In genomic region chr5:113681219-113681618, GRCm38 (mm10) we compare ENCODE assay signal across 28 mouse cellular contexts. TPM values are rescaled to one million over a fixed set of nuclear protein-coding genes. Genes with fewer than 3 reads are reported as not detected.
"Had no signal": no experiment of that assay in that cellular context is flagged by ENCODE, and none has a peak within 500 bp of the region (broad histone marks: within the 10 kb centered on the region; RNA-seq: fewer than 3 reads in every experiment).

No protein-coding gene starts in this region.

- H3K27me3 ChIP-seq: liver, embryonic 13.5 days had no signal

- H3K36me3 ChIP-seq: liver, embryonic 13.5 days had no signal

- H3K4me3 ChIP-seq: left cerebral cortex, adult 2 months; liver, embryonic 13.5 days had no signal

- DNase-seq: kidney, postnatal 10 days; kidney, postnatal 36 days; layer of hippocampus, postnatal 36 days; liver, embryonic 13.5 days; lung, adult 2 months; midbrain, embryonic 14.5 days; thymus, adult 18-20 months; thymus, postnatal 36 days had no signal

- H3K4me2 ChIP-seq: liver, embryonic 13.5 days; midbrain, embryonic 11.5 days had no signal

- H3K27ac ChIP-seq: left cerebral cortex, adult 2 months; liver, embryonic 13.5 days had no signal

- H3K4me1 ChIP-seq: liver, embryonic 13.5 days had no signal

- H3K9me3 ChIP-seq: liver, embryonic 13.5 days had no signal

- H3K9ac ChIP-seq: liver, embryonic 13.5 days had no signal

RNA-seq across cellular contexts. Expression of gene 1700069L16Rik, which starts 43.4 kb away (rescaled TPM):
- total RNA-seq: layer of hippocampus, adult 8-10 months; layer of hippocampus, postnatal 10 days; layer of hippocampus, postnatal 36 days; left cerebral cortex, adult 2 months; left cerebral cortex, postnatal 10 days; left cerebral cortex, postnatal 36 days; liver, adult 2 months; megakaryocyte progenitor cell, adult 5-6 weeks; megakaryocyte-erythroid progenitor cell, adult 5-6 weeks; midbrain, postnatal 0 days had no signal
- polyA plus RNA-seq: limb, embryonic 11.5 days; limb, embryonic 14.5 days; liver, adult 2 months; liver, embryonic 13.5 days; liver, embryonic 16.5 days; lung, adult 2 months; lung, embryonic 16.5 days; midbrain, embryonic 11.5 days; midbrain, embryonic 14.5 days; midbrain, postnatal 0 days; neural tube, embryonic 11.5 days; neural tube, embryonic 14.5 days; small intestine, adult 2 months; spleen, adult 2 months; stomach, embryonic 16.5 days; urinary bladder, adult 2 months had no signal
